Mouse (Mus musculus) spleen, adult 2 months (tissue): Measurements from ENCODE around the gene Stk17b. TPM values are rescaled to one million over a fixed set of nuclear protein-coding genes. Genes with fewer than 3 reads are reported as not detected.
"Not testable (repeated sequence)": the region's sequence is repeated elsewhere in the genome, so short reads cannot be mapped to it uniquely, and the experiment has no call there.

ENCODE experiments used
- DNase-seq, 2 experiments: peaks; one replicate each; pipeline versions ENCODE4 v3.0.0 to v3.0.0-alpha.2; 2012 to 2021; ENCODE audit warnings: low spot score in 2 of 2, low read depth in 1 of 2
- H3K27ac ChIP-seq: fragments of 200-500 bp; 2 replicates; pipeline ENCODE4 v1.5.1; 2012; ENCODE audit warnings: low read length, inconsistent platforms; ENCODE audit not compliant: insufficient read depth
- H3K27me3 ChIP-seq: fragments of 200-500 bp; 2 replicates; pipeline ENCODE4 v1.6.1; 2012; ENCODE audit warnings: mild to moderate bottlenecking, moderate library complexity, low read length, inconsistent platforms; ENCODE audit not compliant: control insufficient read depth, insufficient read depth
- H3K36me3 ChIP-seq: fragments of 200-500 bp; 2 replicates; pipeline ENCODE4 v1.6.1; 2012; ENCODE audit warnings: mild to moderate bottlenecking, low read length, inconsistent platforms; ENCODE audit not compliant: control insufficient read depth, insufficient read depth
- H3K4me1 ChIP-seq: fragments of 200-500 bp; 2 replicates; pipeline ENCODE4 v1.6.1; 2011; ENCODE audit warnings: inconsistent platforms; ENCODE audit not compliant: control insufficient read depth, insufficient read depth, insufficient read length
- H3K4me3 ChIP-seq: fragments of 200-500 bp; 2 replicates; pipeline ENCODE4 v1.5.1; 2011; ENCODE audit warnings: mild to moderate bottlenecking, inconsistent platforms; ENCODE audit not compliant: insufficient read depth, insufficient read length; ENCODE audit errors: extremely low read depth
- CTCF ChIP-seq: fragments of 200-500 bp; IDR thresholded peaks from 2 replicates; pipeline ENCODE4 v1.5.1; 2011; ENCODE audit warnings: mild to moderate bottlenecking, inconsistent platforms; ENCODE audit not compliant: insufficient read depth, insufficient read length, insufficient replicate concordance; ENCODE audit errors: extremely low read depth
- POLR2A ChIP-seq: fragments of 200-500 bp; IDR thresholded peaks from 2 replicates; pipeline ENCODE4 v1.6.1; 2011; ENCODE audit warnings: low read depth, low read length, inconsistent platforms
- WGBS: fragments of 180-500 bp; shearing (Covaris S2); methylation state at CpG from one replicate; pipeline ENCODE4 v1.1.7; 2018; 5-methylcytosine and 5-hydroxymethylcytosine counted together
- polyA plus RNA-seq: library from polyadenylated mRNA; depleted of rRNA; stranded (reverse); fragments of >200 nt; gene quantifications from 2 replicates; pipeline ENCODE4 v1.2.3, GENCODE M21; 2012

The Stk17b gene
- polyA plus RNA-seq, 1 experiment: 30.0 TPM

- WGBS: 68% methylated on average over 9 of the region's 11 CpGs
Observed at GRCm38 (mm10) chr1:53748571-53748970, 36.5 kb downstream of the Stk17b start.

DNA sequence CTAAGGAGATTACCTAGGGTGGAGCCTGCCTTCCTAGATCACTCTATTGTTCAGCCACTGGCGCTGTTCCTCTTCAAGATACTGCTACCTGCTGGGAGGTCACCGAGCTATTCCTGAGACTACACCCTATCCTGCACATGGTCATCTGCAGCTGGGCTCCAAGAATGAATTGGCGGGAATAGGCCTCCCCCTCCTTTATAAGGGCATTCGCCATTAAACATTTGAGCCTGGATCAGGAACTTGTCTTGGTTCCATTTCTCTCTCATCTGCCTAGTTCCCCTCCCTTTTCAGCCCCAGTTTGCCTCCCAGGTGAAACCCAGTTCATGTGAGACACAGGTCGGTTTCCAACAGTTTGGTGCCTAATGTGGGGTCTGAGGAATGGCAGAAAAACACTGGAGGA is 39.0 kb downstream of the Stk17b start:
- Histone ChIP-seq H3K4me1 (no peaks in the 10 kb centered on the region), H3K36me3 (no peaks in the 10 kb centered on the region), H3K27ac (no peak overlapping the region), H3K4me3 (no peak overlapping the region), H3K27me3 (no peaks in the 10 kb centered on the region)
- DNase-seq: no peak
- 84% methylated on average over 5 of the region's 5 CpGs for WGBS
- no peak for TF ChIP-seq CTCF
- no peak for TF ChIP-seq POLR2A

More at GRCm38 (mm10) chr1:53748571-53748970, 36.5 kb downstream of the Stk17b start:
- Histone ChIP-seq H3K27me3 (no peaks in the 10 kb centered on the region), H3K4me3 (no peak overlapping the region), H3K27ac (no peak overlapping the region), H3K36me3 (no peaks in the 10 kb centered on the region), H3K4me1 (no peaks in the 10 kb centered on the region)
- no peak for DNase-seq
- TF ChIP-seq CTCF: no peak
- TF ChIP-seq POLR2A: no peak

DNA sequence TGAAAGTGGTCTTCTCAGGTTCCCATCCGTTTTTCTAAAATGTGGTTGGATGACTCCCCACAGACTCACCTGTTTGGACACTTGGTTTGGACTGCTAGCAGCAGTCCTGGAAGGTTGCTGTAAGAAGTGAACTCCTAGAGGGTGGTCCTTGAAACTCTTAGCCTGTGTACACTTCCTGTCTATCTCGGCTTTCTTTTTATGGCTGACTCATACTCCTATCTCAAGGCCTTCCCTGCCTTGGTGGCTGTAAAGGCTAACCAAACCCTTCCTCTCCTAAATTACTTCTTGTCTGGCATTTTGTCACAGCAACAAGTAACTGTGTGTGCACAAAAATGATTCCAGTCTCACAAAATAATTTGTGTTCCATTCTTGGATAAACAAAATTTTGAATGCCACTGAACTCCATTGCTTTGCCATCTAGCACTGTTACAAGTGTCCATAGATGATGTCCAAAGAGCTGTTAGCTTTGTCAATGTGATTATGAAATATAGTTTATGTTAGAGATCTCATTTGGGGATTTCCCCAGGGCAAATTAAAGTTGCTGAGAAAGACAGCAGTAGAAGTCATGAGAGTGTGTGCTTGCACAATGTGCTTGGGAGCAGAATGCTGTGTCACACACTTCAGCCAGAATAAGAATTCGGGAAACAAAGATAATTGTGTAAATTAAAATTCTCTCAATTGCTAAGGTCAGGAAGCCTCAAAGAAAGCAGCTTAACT is 43.1 kb downstream of the Stk17b start:
- Histone ChIP-seq H3K4me1 (no peaks in the 10 kb centered on the region), H3K4me3 (no peak overlapping the region), H3K36me3 (no peaks in the 10 kb centered on the region), H3K27me3 (no peaks in the 10 kb centered on the region), H3K27ac (no peak overlapping the region)
- DNase-seq: no peak
- WGBS: 66% methylated on average over 3 of the region's 3 CpGs
- TF ChIP-seq POLR2A (no peak), CTCF (no peak)

DNA sequence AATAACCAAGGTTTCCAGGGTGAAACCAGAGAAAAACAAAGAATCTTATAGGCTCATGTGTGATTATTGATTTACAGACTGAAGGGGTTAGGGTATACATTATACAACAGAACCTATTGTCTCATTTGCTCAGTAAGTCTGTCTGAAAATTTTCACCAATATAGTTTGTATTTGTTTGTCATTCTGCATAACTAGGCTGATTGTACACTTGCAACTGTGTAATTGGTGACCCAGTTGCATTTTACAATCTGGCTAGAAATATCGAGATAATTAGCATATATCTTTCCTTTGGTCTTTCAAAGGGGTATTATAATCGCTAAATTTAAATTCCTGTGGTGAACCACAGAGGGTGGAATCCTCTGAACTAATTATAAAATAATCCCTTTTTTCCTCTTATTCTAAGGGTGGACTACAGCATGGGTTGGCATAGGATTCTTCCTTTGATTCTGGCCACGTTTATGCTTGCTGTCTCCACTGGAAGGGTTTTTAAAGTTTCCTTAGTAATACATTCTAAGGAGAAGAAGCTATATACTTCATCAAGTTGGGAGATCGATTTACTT is 44.2 kb downstream of the Stk17b start:
- Histone ChIP-seq H3K4me1 (no peaks in the 10 kb centered on the region), H3K27ac (no peak overlapping the region), H3K36me3 (no peaks in the 10 kb centered on the region), H3K27me3 (no peaks in the 10 kb centered on the region), H3K4me3 (no peak overlapping the region)
- whole genome bisulfite sequencing: 85% methylated on average over 4 of the region's 4 CpGs
- TF ChIP-seq CTCF (no peak), POLR2A (no peak)
- DNase-seq: no peak

DNA sequence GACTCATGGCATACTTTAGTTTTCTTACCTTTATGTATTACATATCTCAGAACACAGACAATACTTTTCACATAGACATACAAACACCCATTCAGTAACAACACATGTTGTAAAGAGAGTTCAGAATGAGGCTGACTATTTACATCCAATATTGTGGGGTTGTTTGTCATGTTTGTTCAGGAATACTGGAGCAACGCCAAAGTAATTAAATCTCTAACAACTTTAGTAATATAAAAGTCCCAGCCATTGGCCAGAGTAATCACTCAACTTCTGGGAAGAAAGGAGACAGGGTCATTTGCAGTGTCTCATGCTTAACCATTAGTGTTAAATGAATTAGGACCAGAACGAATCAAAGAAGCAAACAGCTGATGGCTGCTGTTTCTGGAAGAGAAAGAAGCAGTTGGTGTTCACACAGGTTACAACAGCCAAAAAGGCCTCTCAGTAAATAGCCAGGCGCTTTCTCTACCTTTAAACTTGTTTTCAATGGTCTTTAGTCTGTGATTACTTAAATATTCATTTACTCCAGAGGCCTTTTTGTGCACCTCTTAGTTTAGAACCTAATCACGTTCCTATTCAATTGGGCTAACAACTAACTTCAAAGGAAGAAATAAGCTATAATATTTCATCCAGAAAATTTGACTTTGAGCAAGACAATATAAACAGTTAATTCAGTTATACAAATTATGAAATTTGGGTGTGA is 44.8 kb downstream of the Stk17b start:
- H3K4me3 ChIP-seq, DNase-seq, H3K27ac ChIP-seq, H3K4me1 ChIP-seq, H3K36me3 ChIP-seq, H3K27me3 ChIP-seq: not testable (repeated sequence)
- 86% methylated on average over 4 of the region's 4 CpGs for WGBS

DNA sequence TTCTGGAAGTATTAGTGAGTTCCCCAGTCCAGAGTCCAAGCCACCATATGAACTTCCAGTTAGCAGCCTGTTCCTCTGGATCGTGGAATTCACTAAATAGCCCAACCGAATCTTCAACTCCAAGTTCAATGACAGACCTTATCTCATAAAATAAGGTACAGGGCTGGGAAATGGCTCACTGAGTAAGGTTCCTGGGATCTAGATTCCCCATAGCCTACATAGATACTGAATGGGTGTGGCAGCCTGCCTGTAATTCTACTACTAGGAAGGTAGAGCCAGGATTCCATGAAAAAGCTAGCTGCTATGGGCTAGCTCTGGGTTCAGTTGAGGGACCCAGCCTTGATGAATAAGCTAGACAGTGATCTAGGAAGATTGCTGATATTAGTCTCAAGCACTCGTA is 48.4 kb downstream of the Stk17b start:
- H3K4me1 ChIP-seq: no peaks in the 10 kb centered on the region
- TF ChIP-seq POLR2A (no peak), CTCF (no peak)

More for the DNA sequence above, 48.4 kb downstream of the Stk17b start:
- Histone ChIP-seq H3K27ac (no peak overlapping the region), H3K36me3 (no peaks in the 10 kb centered on the region), H3K4me3 (no peak overlapping the region), H3K27me3 (no peaks in the 10 kb centered on the region)
- WGBS: 91% methylated on average over 3 of the region's 3 CpGs
- DNase-seq: no peak
